Mouse (Mus musculus): Measurements from ENCODE around the gene Rabggtb. TPM values are rescaled to one million over a fixed set of nuclear protein-coding genes. Genes with fewer than 3 reads are reported as not detected.

Rabggtb gene
- total and polyA plus RNA-seq, 2 experiments from 2014 or later: 62.5 to 68.5 TPM

- Histone ChIP-seq H3K4me3 (ENCODE audit: low read length) (no peak overlapping the region), H3K4me2 (ENCODE audit: low read depth, low read length) (no peak overlapping the region), H3K36me3 (ENCODE audit: insufficient read depth, low read length) (peaks cover 9% of the 10 kb centered on the region; the same call in 1 of the 2 replicates), H3K27ac (no peak overlapping the region), H3K9me3 (ENCODE audit: low read length) (no peaks in the 10 kb centered on the region), H3K27me3 (ENCODE audit: insufficient read depth, low read length) (no peaks in the 10 kb centered on the region), H3K9ac (replicated peaks; ENCODE audit: low read length) (no peak overlapping the region), H3K4me1 (ENCODE audit: insufficient read depth, low read length) (no peaks in the 10 kb centered on the region)
- ATAC-seq: no peak
- no peak for TF ChIP-seq CTCF (IDR thresholded peaks at IDR 0.05; ENCODE audit: low read depth)
- no peak for DNase-seq (ENCODE audit: low spot score)
- 94% methylated on average over 10 of the region's 10 CpGs for WGBS
These were observed 8.5 kb upstream of the Rabggtb start for GRCm38 (mm10) chr3:153921147-153921910.

- 4% methylated on average over 1 of the region's 1 CpGs for WGBS
- peak; percentile 32 for DNase-seq (ENCODE audit: low spot score)
These were observed 4.4 kb upstream of the Rabggtb start for GRCm38 (mm10) chr3:153917200-153917599.

GRCm38 (mm10) chr3:153913510-153914243 lies 868 bp upstream of the Rabggtb start:
- peak; percentile 36 for TF ChIP-seq CTCF (IDR thresholded peaks at IDR 0.05; ENCODE audit: low read depth)
- Histone ChIP-seq H3K4me1 (ENCODE audit: insufficient read depth, low read length) (peaks cover 21% of the 10 kb centered on the region), H3K4me2 (ENCODE audit: low read depth, low read length) (peak overlapping the region; percentile 77), H3K4me3 (ENCODE audit: low read length) (peak overlapping the region; percentile 87), H3K9me3 (ENCODE audit: low read length) (no peaks in the 10 kb centered on the region), H3K9ac (replicated peaks; ENCODE audit: low read length) (peak overlapping the region; percentile 92), H3K27me3 (ENCODE audit: insufficient read depth, low read length) (no peaks in the 10 kb centered on the region), H3K36me3 (ENCODE audit: insufficient read depth, low read length) (peaks cover 20% of the 10 kb centered on the region; the same call in 1 of the 2 replicates), H3K27ac (peak overlapping the region; percentile 96)
- DNase-seq (ENCODE audit: low spot score) (peak; percentile 11), ATAC-seq (no peak)
- WGBS: 46% methylated on average over 6 of the region's 6 CpGs

More at GRCm38 (mm10) chr3:153917200-153917599, 4.4 kb upstream of the Rabggtb start:
- Histone ChIP-seq H3K4me3 (ENCODE audit: low read length) (no peak overlapping the region), H3K9me3 (ENCODE audit: low read length) (no peaks in the 10 kb centered on the region), H3K4me1 (ENCODE audit: insufficient read depth, low read length) (0 out of 2 replicates have a peak, but pooled peaks cover 6% of the 10 kb centered on the region), H3K36me3 (ENCODE audit: insufficient read depth, low read length) (no peaks in the 10 kb centered on the region), H3K4me2 (ENCODE audit: low read depth, low read length) (no peak overlapping the region), H3K9ac (replicated peaks; ENCODE audit: low read length) (no peak overlapping the region), H3K27me3 (ENCODE audit: insufficient read depth, low read length) (no peaks in the 10 kb centered on the region), H3K27ac (no peak overlapping the region)
- ATAC-seq: no peak
- TF ChIP-seq CTCF (IDR thresholded peaks at IDR 0.05; ENCODE audit: low read depth): no peak

GRCm38 (mm10) chr3:153911882-153912440 lies 848 bp downstream of the Rabggtb start:
- 3% methylated on average over 12 of the region's 12 CpGs for WGBS
- Histone ChIP-seq H3K27ac (peak overlapping the region; percentile 96), H3K9ac (replicated peaks; ENCODE audit: low read length) (peak overlapping the region; percentile 92), H3K27me3 (ENCODE audit: insufficient read depth, low read length) (no peaks in the 10 kb centered on the region), H3K9me3 (ENCODE audit: low read length) (no peaks in the 10 kb centered on the region), H3K36me3 (ENCODE audit: insufficient read depth, low read length) (peaks cover 32% of the 10 kb centered on the region), H3K4me2 (ENCODE audit: low read depth, low read length) (peak overlapping the region; percentile 77), H3K4me3 (ENCODE audit: low read length) (peak overlapping the region; percentile 87), H3K4me1 (ENCODE audit: insufficient read depth, low read length) (peaks cover 21% of the 10 kb centered on the region)
- DNase-seq (ENCODE audit: low spot score) (no peak), ATAC-seq (no peak)
- TF ChIP-seq CTCF (IDR thresholded peaks at IDR 0.05; ENCODE audit: low read depth): no peak

- no peak for ATAC-seq
- 46% methylated on average over 8 of the region's 8 CpGs for WGBS
- H3K9me3 ChIP-seq (ENCODE audit: low read length): no peaks in the 10 kb centered on the region
- DNase-seq (ENCODE audit: low spot score): no peak
- peaks cover 32% of the 10 kb centered on the region for H3K36me3 ChIP-seq (ENCODE audit: insufficient read depth, low read length)
- no peak for TF ChIP-seq CTCF (IDR thresholded peaks at IDR 0.05; ENCODE audit: low read depth)
- peak overlapping the region; percentile 77 for H3K4me2 ChIP-seq (ENCODE audit: low read depth, low read length)
- H3K4me1 ChIP-seq (ENCODE audit: insufficient read depth, low read length): peaks cover 21% of the 10 kb centered on the region
- H3K27ac ChIP-seq: no peak overlapping the region
- H3K4me3 ChIP-seq (ENCODE audit: low read length): peak overlapping the region; percentile 87
- no peaks in the 10 kb centered on the region for H3K27me3 ChIP-seq (ENCODE audit: insufficient read depth, low read length)
- H3K9ac ChIP-seq (replicated peaks; ENCODE audit: low read length): peak overlapping the region; percentile 92
These were observed 1.5 kb downstream of the Rabggtb start for GRCm38 (mm10) chr3:153911197-153911881.

- no peaks in the 10 kb centered on the region for H3K27me3 ChIP-seq (ENCODE audit: insufficient read depth, low read length)
- peaks cover 39% of the 10 kb centered on the region for H3K36me3 ChIP-seq (ENCODE audit: insufficient read depth, low read length)
- 0 out of 2 replicates have a peak overlapping the region, but pooled peaks have one; percentile 7 for H3K4me3 ChIP-seq (ENCODE audit: low read length)
- DNase-seq (ENCODE audit: low spot score): no peak
- ATAC-seq: no peak
- H3K9ac ChIP-seq (replicated peaks; ENCODE audit: low read length): no peak overlapping the region
- TF ChIP-seq CTCF (IDR thresholded peaks at IDR 0.05; ENCODE audit: low read depth): no peak
- peaks cover 21% of the 10 kb centered on the region for H3K4me1 ChIP-seq (ENCODE audit: insufficient read depth, low read length)
- H3K27ac ChIP-seq: no peak overlapping the region
- H3K4me2 ChIP-seq (ENCODE audit: low read depth, low read length): peak overlapping the region; percentile 77
- 65% methylated on average over 7 of the region's 7 CpGs for WGBS
- H3K9me3 ChIP-seq (ENCODE audit: low read length): no peaks in the 10 kb centered on the region
These were observed 2.3 kb downstream of the Rabggtb start for GRCm38 (mm10) chr3:153910489-153910888.
